Mouse (Mus musculus): ENCODE results near the gene Olfr357. TPM values are rescaled to one million over a fixed set of nuclear protein-coding genes. Genes with fewer than 3 reads are reported as not detected.

Gene Olfr357
- total RNA-seq (2015): not detected in 2 replicates
- total RNA-seq (2017): not detected in 2 replicates

- ATAC-seq (replicated peaks; ENCODE audit: poor library complexity): no peak
Observed at GRCm38 (mm10) chr2:36993527-36993926, at the start of gene Olfr357. TSS of gene Olfr357 (plus strand) at chr2:36993827.

GRCm38 (mm10) chr2:36997030-36997429, 3.4 kb downstream of the Olfr357 start:
- ATAC-seq (replicated peaks; ENCODE audit: poor library complexity): no peak

GRCm38 (mm10) chr2:37009235-37009634, 15.6 kb downstream of the Olfr357 start, which contains the start of gene Olfr358:
TSS of gene Olfr358 (minus strand) at chr2:37009335.
- no peak for ATAC-seq (replicated peaks; ENCODE audit: poor library complexity)

Other genes with a start within 250 kb of the Olfr357 start
- gene Olfr348, start 209.6 kb upstream of the Olfr357 start, total RNA-seq (2015): not detected in 2 replicates
- not detected in 2 replicates for gene Olfr348, start 209.6 kb upstream of the Olfr357 start, total RNA-seq (2017)
- gene Olfr50, start 203.3 kb upstream of the Olfr357 start, total RNA-seq (2015): not detected in 2 replicates
- gene Olfr50, start 203.3 kb upstream of the Olfr357 start, total RNA-seq (2017): not detected in 2 replicates
- gene Olfr3, start 176.8 kb upstream of the Olfr357 start, total RNA-seq (2015): not detected in 2 replicates
- gene Olfr3, start 176.8 kb upstream of the Olfr357 start, total RNA-seq (2017): not detected in 2 replicates
- gene Olfr350, start 147.5 kb upstream of the Olfr357 start, total RNA-seq (2015): not detected in 2 replicates
- not detected in 2 replicates for gene Olfr350, start 147.5 kb upstream of the Olfr357 start, total RNA-seq (2017)
- not detected in 2 replicates for gene Olfr351, start 131.2 kb upstream of the Olfr357 start, total RNA-seq (2015)
- gene Olfr351, start 131.2 kb upstream of the Olfr357 start, total RNA-seq (2017): not detected in 2 replicates
- not detected in 2 replicates for gene Olfr352, start 125.4 kb upstream of the Olfr357 start, total RNA-seq (2015)
- not detected in 2 replicates for gene Olfr352, start 125.4 kb upstream of the Olfr357 start, total RNA-seq (2017)
- gene Olfr353, start 100.9 kb upstream of the Olfr357 start, total RNA-seq (2015): not detected in 2 replicates
- not detected in 2 replicates for gene Olfr353, start 100.9 kb upstream of the Olfr357 start, total RNA-seq (2017)
- gene Olfr354, start 88.1 kb upstream of the Olfr357 start, total RNA-seq (2015): 0.07 TPM in 1 of 2 replicates, not detected in the other
- gene Olfr354, start 88.1 kb upstream of the Olfr357 start, total RNA-seq (2017): not detected in 2 replicates
- gene Olfr355, start 64.9 kb upstream of the Olfr357 start, total RNA-seq (2015): not detected in 2 replicates
- not detected in 2 replicates for gene Olfr355, start 64.9 kb upstream of the Olfr357 start, total RNA-seq (2017)
- gene Olfr356, start 56.7 kb upstream of the Olfr357 start, total RNA-seq (2015): not detected in 2 replicates
- gene Olfr356, start 56.7 kb upstream of the Olfr357 start, total RNA-seq (2017): not detected in 2 replicates
- not detected in 2 replicates for gene Olfr358, start 15.5 kb downstream of the Olfr357 start, total RNA-seq (2015)
- not detected in 2 replicates for gene Olfr358, start 15.5 kb downstream of the Olfr357 start, total RNA-seq (2017)
- not detected in 2 replicates for gene Olfr360, start 71.9 kb downstream of the Olfr357 start, total RNA-seq (2015)
- gene Olfr360, start 71.9 kb downstream of the Olfr357 start, total RNA-seq (2017): not detected in 2 replicates
- gene Olfr361, start 95.5 kb downstream of the Olfr357 start, total RNA-seq (2015): not detected in 2 replicates
- not detected in 2 replicates for gene Olfr361, start 95.5 kb downstream of the Olfr357 start, total RNA-seq (2017)
- not detected in 2 replicates for gene Olfr362, start 124.1 kb downstream of the Olfr357 start, total RNA-seq (2015)
- gene Olfr362, start 124.1 kb downstream of the Olfr357 start, total RNA-seq (2017): not detected in 2 replicates
- gene Olfr364-ps1, start 145.5 kb downstream of the Olfr357 start, total RNA-seq (2015): not detected in 2 replicates
- gene Olfr364-ps1, start 145.5 kb downstream of the Olfr357 start, total RNA-seq (2017): not detected in 2 replicates
- 0.05 TPM in 1 of 2 replicates, not detected in the other for gene Olfr365, start 194.4 kb downstream of the Olfr357 start, total RNA-seq (2015)
- not detected in 2 replicates for gene Olfr365, start 194.4 kb downstream of the Olfr357 start, total RNA-seq (2017)
- gene Olfr366, start 217.7 kb downstream of the Olfr357 start, total RNA-seq (2015): not detected in 2 replicates
- gene Olfr366, start 217.7 kb downstream of the Olfr357 start, total RNA-seq (2017): not detected in 2 replicates

Data from megakaryocyte progenitor cell, adult 5-6 weeks (primary cell).